Mouse (Mus musculus): ENCODE measurements around the gene Wwox. TPM values are rescaled to one million over a fixed set of nuclear protein-coding genes. Genes with fewer than 3 reads are reported as not detected.

Wwox gene
- polyA plus RNA-seq, 1 experiment from 2014 or later, result 20.2 TPM

DNA sequence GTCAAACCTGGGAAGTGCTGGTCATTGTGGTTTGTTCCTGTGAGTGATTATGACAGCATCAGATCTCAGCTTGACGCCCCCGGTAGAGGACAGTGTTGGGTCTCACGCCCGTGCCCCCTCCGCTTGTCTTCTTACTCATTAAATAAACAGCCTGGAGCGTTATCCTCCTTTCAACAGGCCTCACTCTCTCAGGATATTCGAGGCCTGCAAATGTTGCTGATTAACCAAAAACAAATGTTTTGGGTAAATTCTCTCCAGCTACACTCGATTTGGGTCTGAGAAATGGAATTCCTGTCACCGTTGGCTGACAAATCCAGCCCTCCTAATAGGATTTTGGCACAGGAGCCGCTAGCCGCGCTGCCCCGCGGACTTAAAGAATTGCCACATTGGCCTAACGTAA, 115.5 kb downstream of the Wwox start:
- no peak overlapping the region for H3K27ac ChIP-seq (ENCODE audit: low read length)
- H3K4me2 ChIP-seq (replicated peaks; ENCODE audit: low read depth, low read length), result no peak overlapping the region
- ATAC-seq (ENCODE audit: low FRiP score, low TSS enrichment), result no peak

GRCm38 (mm10) chr8:114555491-114556202, 116.2 kb downstream of the Wwox start:
- H3K27ac ChIP-seq (ENCODE audit: low read length), result no peak overlapping the region

More for the DNA sequence above, 115.5 kb downstream of the Wwox start:
- Histone ChIP-seq H3K9ac (replicated peaks; ENCODE audit: low read length) (no peak overlapping the region), H3K4me3 (ENCODE audit: low read length) (no peak overlapping the region), H3K4me1 (ENCODE audit: insufficient read depth, low read length) (0 out of 2 replicates have a peak, but pooled peaks cover 4% of the 10 kb centered on the region), H3K9me3 (ENCODE audit: low read length) (no peaks in the 10 kb centered on the region), H3K36me3 (ENCODE audit: insufficient read depth, low read length) (no peaks in the 10 kb centered on the region), H3K27me3 (ENCODE audit: insufficient read depth, low read length) (no peaks in the 10 kb centered on the region)
- 62% methylated on average over 15 of the region's 15 CpGs for WGBS

GRCm38 (mm10) chr8:114561191-114561590, 121.7 kb downstream of the Wwox start:
- Histone ChIP-seq H3K36me3 (ENCODE audit: insufficient read depth, low read length) (no peaks in the 10 kb centered on the region), H3K27me3 (ENCODE audit: insufficient read depth, low read length) (no peaks in the 10 kb centered on the region), H3K9ac (replicated peaks; ENCODE audit: low read length) (no peak overlapping the region), H3K4me3 (ENCODE audit: low read length) (no peak overlapping the region), H3K9me3 (ENCODE audit: low read length) (no peaks in the 10 kb centered on the region), H3K27ac (ENCODE audit: low read length) (no peak overlapping the region), H3K4me2 (replicated peaks; ENCODE audit: low read depth, low read length) (no peak overlapping the region), H3K4me1 (ENCODE audit: insufficient read depth, low read length) (no peaks in the 10 kb centered on the region)
- ATAC-seq (ENCODE audit: low FRiP score, low TSS enrichment), result no peak
- 83% methylated on average over 8 of the region's 8 CpGs for WGBS

More at GRCm38 (mm10) chr8:114555491-114556202, 116.2 kb downstream of the Wwox start:
- no peaks in the 10 kb centered on the region for H3K27me3 ChIP-seq (ENCODE audit: insufficient read depth, low read length)
- H3K4me3 ChIP-seq (ENCODE audit: low read length), result no peak overlapping the region
- H3K9me3 ChIP-seq (ENCODE audit: low read length), result no peaks in the 10 kb centered on the region
- no peak overlapping the region for H3K4me2 ChIP-seq (replicated peaks; ENCODE audit: low read depth, low read length)
- H3K36me3 ChIP-seq (ENCODE audit: insufficient read depth, low read length), result no peaks in the 10 kb centered on the region
- H3K9ac ChIP-seq (replicated peaks; ENCODE audit: low read length), result no peak overlapping the region
- ATAC-seq (ENCODE audit: low FRiP score, low TSS enrichment), result 0 out of 2 replicates have a peak, but pooled peaks have one; percentile 17
- WGBS, result 71% methylated on average over 6 of the region's 6 CpGs
- H3K4me1 ChIP-seq (ENCODE audit: insufficient read depth, low read length), result 0 out of 2 replicates have a peak, but pooled peaks cover 4% of the 10 kb centered on the region

GRCm38 (mm10) chr8:114562486-114562885, 123.0 kb downstream of the Wwox start:
- no peak overlapping the region for H3K4me2 ChIP-seq (replicated peaks; ENCODE audit: low read depth, low read length)
- no peaks in the 10 kb centered on the region for H3K4me1 ChIP-seq (ENCODE audit: insufficient read depth, low read length)
- no peak overlapping the region for H3K9ac ChIP-seq (replicated peaks; ENCODE audit: low read length)
- 83% methylated on average over 13 of the region's 13 CpGs for WGBS
- H3K9me3 ChIP-seq (ENCODE audit: low read length), result no peaks in the 10 kb centered on the region
- H3K36me3 ChIP-seq (ENCODE audit: insufficient read depth, low read length), result no peaks in the 10 kb centered on the region
- ATAC-seq (ENCODE audit: low FRiP score, low TSS enrichment), result no peak
- no peaks in the 10 kb centered on the region for H3K27me3 ChIP-seq (ENCODE audit: insufficient read depth, low read length)
- H3K4me3 ChIP-seq (ENCODE audit: low read length), result no peak overlapping the region
- no peak overlapping the region for H3K27ac ChIP-seq (ENCODE audit: low read length)

GRCm38 (mm10) chr8:114563361-114563760, 123.9 kb downstream of the Wwox start:
- Histone ChIP-seq H3K36me3 (ENCODE audit: insufficient read depth, low read length) (no peaks in the 10 kb centered on the region), H3K9ac (replicated peaks; ENCODE audit: low read length) (no peak overlapping the region), H3K4me3 (ENCODE audit: low read length) (no peak overlapping the region), H3K9me3 (ENCODE audit: low read length) (no peaks in the 10 kb centered on the region), H3K27me3 (ENCODE audit: insufficient read depth, low read length) (no peaks in the 10 kb centered on the region), H3K4me1 (ENCODE audit: insufficient read depth, low read length) (0 out of 2 replicates have a peak, but pooled peaks cover 3% of the 10 kb centered on the region), H3K27ac (ENCODE audit: low read length) (no peak overlapping the region), H3K4me2 (replicated peaks; ENCODE audit: low read depth, low read length) (no peak overlapping the region)
- ATAC-seq (ENCODE audit: low FRiP score, low TSS enrichment), result no peak
- WGBS, result 66% methylated on average over 7 of the region's 7 CpGs

DNA sequence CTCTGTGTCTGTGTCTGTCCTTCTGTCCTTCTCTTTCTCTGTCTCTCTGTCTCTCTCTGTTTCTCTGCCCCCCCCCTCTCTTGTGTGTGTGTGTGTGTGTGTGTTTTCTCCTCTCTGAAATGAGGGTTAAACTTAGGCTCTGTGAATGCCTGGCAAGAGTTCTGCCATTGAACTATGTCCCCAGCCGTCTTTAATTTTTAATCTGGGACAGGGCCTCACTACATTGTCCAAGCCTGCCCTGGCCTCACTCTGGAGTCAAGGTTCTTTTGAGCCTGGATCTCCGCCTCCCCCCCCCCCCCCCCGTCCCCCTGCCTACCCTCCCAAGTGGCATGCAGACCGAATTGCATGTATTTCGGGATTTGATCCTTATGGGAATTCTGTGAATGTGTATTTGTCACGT, 124.6 kb downstream of the Wwox start:
- peak; percentile 49; the same call in 1 of the 2 replicates for ATAC-seq (ENCODE audit: low FRiP score, low TSS enrichment)
- H3K9ac ChIP-seq (replicated peaks; ENCODE audit: low read length), result no peak overlapping the region
- no peaks in the 10 kb centered on the region for H3K36me3 ChIP-seq (ENCODE audit: insufficient read depth, low read length)
- 71% methylated on average over 5 of the region's 6 CpGs for WGBS
- no peaks in the 10 kb centered on the region for H3K27me3 ChIP-seq (ENCODE audit: insufficient read depth, low read length)
- H3K4me3 ChIP-seq (ENCODE audit: low read length), result no peak overlapping the region
- H3K4me1 ChIP-seq (ENCODE audit: insufficient read depth, low read length), result 0 out of 2 replicates have a peak, but pooled peaks cover 3% of the 10 kb centered on the region
- no peak overlapping the region for H3K4me2 ChIP-seq (replicated peaks; ENCODE audit: low read depth, low read length)
- no peak overlapping the region for H3K27ac ChIP-seq (ENCODE audit: low read length)
- H3K9me3 ChIP-seq (ENCODE audit: low read length), result no peaks in the 10 kb centered on the region

- 36% methylated on average over 16 of the region's 16 CpGs for WGBS
- H3K27ac ChIP-seq (ENCODE audit: low read length), result no peak overlapping the region; the same call in 1 of the 2 replicates
- ATAC-seq (ENCODE audit: low FRiP score, low TSS enrichment), result peak; percentile 71
Measured at GRCm38 (mm10) chr8:114568531-114569166, 129.2 kb downstream of the Wwox start.

DNA sequence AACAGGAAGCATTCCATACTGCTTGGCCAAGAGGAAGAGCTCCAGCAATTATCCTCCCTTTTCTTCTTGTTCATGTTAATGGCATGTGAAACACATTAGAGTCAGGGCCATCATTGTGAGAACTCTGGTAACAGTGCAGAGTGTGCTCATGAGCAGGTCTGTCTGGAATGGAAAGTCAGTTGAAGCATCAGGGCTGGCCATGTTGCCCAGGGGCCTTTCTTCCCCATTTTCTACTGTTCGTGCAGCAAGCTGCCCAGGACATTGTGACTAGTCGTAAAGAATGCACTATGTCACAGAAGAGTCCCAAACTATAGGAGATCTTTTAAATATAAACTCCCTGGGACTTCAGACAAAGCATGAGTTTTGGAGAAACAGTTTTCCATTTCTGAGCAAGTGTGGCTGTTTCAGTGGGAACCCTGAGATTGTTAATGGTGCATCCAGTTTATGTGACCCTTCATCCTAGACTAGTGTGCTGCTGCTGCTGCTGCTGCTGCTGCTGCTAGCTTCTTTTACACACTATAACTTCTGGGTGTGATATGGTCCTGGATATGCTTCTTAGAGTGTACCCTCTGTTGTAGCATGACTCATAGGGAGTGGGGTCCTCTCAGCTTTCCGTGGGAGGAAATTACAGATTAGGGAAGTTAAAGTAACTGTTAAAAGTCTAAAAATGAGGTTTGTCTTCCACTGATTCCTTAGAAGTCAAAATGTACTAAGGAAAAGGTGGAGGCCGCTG, 133.7 kb downstream of the Wwox start:
- WGBS, result 67% methylated on average over 4 of the region's 4 CpGs
- H3K4me1 ChIP-seq (ENCODE audit: insufficient read depth, low read length), result peaks cover 6% of the 10 kb centered on the region; the same call in 1 of the 2 replicates

More at GRCm38 (mm10) chr8:114568531-114569166, 129.2 kb downstream of the Wwox start:
- no peaks in the 10 kb centered on the region for H3K9me3 ChIP-seq (ENCODE audit: low read length)
- no peak overlapping the region for H3K4me2 ChIP-seq (replicated peaks; ENCODE audit: low read depth, low read length)
- no peaks in the 10 kb centered on the region for H3K27me3 ChIP-seq (ENCODE audit: insufficient read depth, low read length)
- H3K4me3 ChIP-seq (ENCODE audit: low read length), result no peak overlapping the region
- no peaks in the 10 kb centered on the region for H3K36me3 ChIP-seq (ENCODE audit: insufficient read depth, low read length)
- peaks cover 8% of the 10 kb centered on the region; the same call in 1 of the 2 replicates for H3K4me1 ChIP-seq (ENCODE audit: insufficient read depth, low read length)
- H3K9ac ChIP-seq (replicated peaks; ENCODE audit: low read length), result no peak overlapping the region

GRCm38 (mm10) chr8:114573747-114574093, 134.3 kb downstream of the Wwox start:
- H3K4me2 ChIP-seq (replicated peaks; ENCODE audit: low read depth, low read length), result no peak overlapping the region
- no peak overlapping the region for H3K4me3 ChIP-seq (ENCODE audit: low read length)
- peaks cover 5% of the 10 kb centered on the region; the same call in 1 of the 2 replicates for H3K4me1 ChIP-seq (ENCODE audit: insufficient read depth, low read length)
- WGBS, result 81% methylated on average over 8 of the region's 8 CpGs
- no peak overlapping the region for H3K27ac ChIP-seq (ENCODE audit: low read length)
- peaks cover 6% of the 10 kb centered on the region; the same call in 1 of the 2 replicates for H3K9me3 ChIP-seq (ENCODE audit: low read length)
- no peaks in the 10 kb centered on the region for H3K36me3 ChIP-seq (ENCODE audit: insufficient read depth, low read length)
- no peak overlapping the region for H3K9ac ChIP-seq (replicated peaks; ENCODE audit: low read length)
- ATAC-seq (ENCODE audit: low FRiP score, low TSS enrichment), result no peak
- no peaks in the 10 kb centered on the region for H3K27me3 ChIP-seq (ENCODE audit: insufficient read depth, low read length)

More for the DNA sequence above, 133.7 kb downstream of the Wwox start:
- Histone ChIP-seq H3K9ac (replicated peaks; ENCODE audit: low read length) (no peak overlapping the region), H3K27me3 (ENCODE audit: insufficient read depth, low read length) (no peaks in the 10 kb centered on the region), H3K4me2 (replicated peaks; ENCODE audit: low read depth, low read length) (no peak overlapping the region), H3K36me3 (ENCODE audit: insufficient read depth, low read length) (no peaks in the 10 kb centered on the region), H3K4me3 (ENCODE audit: low read length) (no peak overlapping the region), H3K27ac (ENCODE audit: low read length) (no peak overlapping the region), H3K9me3 (ENCODE audit: low read length) (peaks cover 3% of the 10 kb centered on the region; the same call in 1 of the 2 replicates)
- ATAC-seq (ENCODE audit: low FRiP score, low TSS enrichment), result no peak

Measured in kidney, embryonic 16.5 days (tissue).